Mouse (Mus musculus): ENCODE measurements around the gene Ccdc9b. TPM values are rescaled to one million over a fixed set of nuclear protein-coding genes. Genes with fewer than 3 reads are reported as not detected.

Gene Ccdc9b
- polyA plus RNA-seq, 1 experiment from 2014 or later, result 0.36 TPM

DNA sequence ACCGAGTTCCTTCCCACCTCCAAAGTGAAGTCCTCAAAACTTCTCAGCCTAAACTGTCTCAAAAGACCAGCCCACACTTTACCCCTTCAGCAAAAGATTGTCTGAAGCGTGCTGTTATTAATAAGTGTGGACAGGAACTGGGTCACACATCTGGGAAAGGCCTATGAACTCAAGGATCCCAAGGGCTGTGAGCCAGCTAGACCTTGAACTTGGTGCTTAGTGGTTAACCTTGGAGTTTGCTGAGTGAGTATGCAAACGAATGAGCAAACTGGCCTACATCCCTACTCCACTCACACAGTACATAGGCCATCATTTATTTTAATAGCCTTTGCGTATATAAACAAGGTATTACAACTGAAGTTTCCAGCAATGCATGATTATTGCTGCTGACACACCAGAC lies 37.0 kb downstream of the Ccdc9b start:
- no peak overlapping the region for H3K9ac ChIP-seq (ENCODE audit: low read length)
- no peaks in the 10 kb centered on the region for H3K36me3 ChIP-seq (ENCODE audit: control insufficient read depth, insufficient read depth, low read length)
- no peaks in the 10 kb centered on the region for H3K4me1 ChIP-seq (replicated peaks; ENCODE audit: control insufficient read depth, insufficient read depth, low read length)
- no peak overlapping the region for H3K27ac ChIP-seq (ENCODE audit: low read depth, low read length)
- no peaks in the 10 kb centered on the region for H3K9me3 ChIP-seq (ENCODE audit: control insufficient read depth, low read length)
- H3K27me3 ChIP-seq (ENCODE audit: control insufficient read depth, insufficient read depth, low read length), result no peaks in the 10 kb centered on the region; the same call in 1 of the 2 replicates
- no peak overlapping the region for H3K4me3 ChIP-seq (ENCODE audit: low read depth, low read length)
- DNase-seq (ENCODE audit: low spot score) (no peak), ATAC-seq (replicated peaks; ENCODE audit: low FRiP score) (no peak)
- WGBS, result 91% methylated on average over 4 of the region's 4 CpGs
- no peak overlapping the region for H3K4me2 ChIP-seq (ENCODE audit: low read depth, low read length, severe bottlenecking)

DNA sequence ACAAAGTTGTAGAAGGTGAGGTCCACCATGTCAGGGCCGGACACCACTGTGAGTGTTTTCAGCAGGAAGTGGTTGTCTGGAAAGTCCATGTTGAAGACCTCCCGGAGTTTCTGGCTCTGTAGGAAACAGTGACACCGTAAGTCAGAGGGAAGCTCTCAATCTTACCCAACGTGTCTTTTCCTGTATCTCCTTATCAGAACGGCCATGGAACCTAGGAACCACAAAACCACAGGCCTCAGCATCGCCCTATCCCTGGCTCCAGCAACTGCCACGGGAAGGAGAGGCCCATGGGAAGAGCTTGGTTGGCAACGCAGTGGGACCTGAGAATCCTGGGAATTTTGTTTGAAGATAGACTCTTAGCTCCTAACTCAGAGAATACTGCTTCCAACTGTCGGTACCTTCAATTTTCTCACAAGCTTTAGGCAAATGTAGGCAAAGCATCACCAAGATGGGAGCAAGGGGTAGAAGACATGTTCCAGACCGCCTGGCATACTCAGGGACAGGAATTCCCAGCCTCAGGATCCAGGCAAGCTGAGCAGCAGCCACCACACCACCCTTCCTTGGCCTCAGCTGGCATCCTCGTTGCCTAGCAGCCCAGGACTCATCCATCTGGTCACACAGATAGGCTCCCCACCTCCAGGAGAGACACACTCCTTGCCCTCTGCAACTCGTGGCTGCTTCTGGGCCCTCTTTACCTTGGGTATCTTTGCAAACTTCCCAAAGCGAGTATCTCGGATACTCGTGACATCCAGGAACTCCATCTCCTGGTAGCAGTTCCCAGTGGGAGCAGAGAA lies 38.6 kb downstream of the Ccdc9b start:
- no peaks in the 10 kb centered on the region; the same call in 1 of the 2 replicates for H3K27me3 ChIP-seq (ENCODE audit: control insufficient read depth, insufficient read depth, low read length)
- no peak overlapping the region for H3K9ac ChIP-seq (ENCODE audit: low read length)
- 82% methylated on average over 15 of the region's 15 CpGs for WGBS
- ATAC-seq (replicated peaks; ENCODE audit: low FRiP score) (no peak), DNase-seq (ENCODE audit: low spot score) (no peak)
- H3K9me3 ChIP-seq (ENCODE audit: control insufficient read depth, low read length), result no peaks in the 10 kb centered on the region
- no peaks in the 10 kb centered on the region for H3K4me1 ChIP-seq (replicated peaks; ENCODE audit: control insufficient read depth, insufficient read depth, low read length)
- H3K4me3 ChIP-seq (ENCODE audit: low read depth, low read length), result no peak overlapping the region
- H3K27ac ChIP-seq (ENCODE audit: low read depth, low read length), result no peak overlapping the region
- H3K4me2 ChIP-seq (ENCODE audit: low read depth, low read length, severe bottlenecking), result no peak overlapping the region
- no peaks in the 10 kb centered on the region for H3K36me3 ChIP-seq (ENCODE audit: control insufficient read depth, insufficient read depth, low read length)

DNA sequence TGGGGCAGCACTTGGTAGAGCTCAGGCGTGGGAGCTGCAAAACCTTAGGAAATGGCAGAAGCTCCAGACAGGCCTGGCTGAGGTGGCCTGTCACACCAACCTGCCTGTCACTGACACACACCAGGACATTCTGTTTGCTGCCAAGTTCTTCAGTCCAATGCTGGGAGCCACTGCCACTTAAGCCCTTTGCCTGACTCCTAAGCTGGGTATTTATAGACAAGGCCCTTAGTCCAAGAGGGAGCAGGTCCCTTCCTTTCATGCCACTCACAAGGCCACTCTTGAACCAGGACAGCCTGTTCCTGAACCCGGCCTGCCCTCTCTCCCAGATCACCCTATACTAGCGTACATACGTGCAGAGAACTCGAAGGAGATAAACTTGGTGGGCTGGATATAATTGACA lies 45.8 kb downstream of the Ccdc9b start:
- WGBS, result 84% methylated on average over 5 of the region's 5 CpGs
- peaks cover 9% of the 10 kb centered on the region for H3K27me3 ChIP-seq (ENCODE audit: control insufficient read depth, insufficient read depth, low read length)

DNA sequence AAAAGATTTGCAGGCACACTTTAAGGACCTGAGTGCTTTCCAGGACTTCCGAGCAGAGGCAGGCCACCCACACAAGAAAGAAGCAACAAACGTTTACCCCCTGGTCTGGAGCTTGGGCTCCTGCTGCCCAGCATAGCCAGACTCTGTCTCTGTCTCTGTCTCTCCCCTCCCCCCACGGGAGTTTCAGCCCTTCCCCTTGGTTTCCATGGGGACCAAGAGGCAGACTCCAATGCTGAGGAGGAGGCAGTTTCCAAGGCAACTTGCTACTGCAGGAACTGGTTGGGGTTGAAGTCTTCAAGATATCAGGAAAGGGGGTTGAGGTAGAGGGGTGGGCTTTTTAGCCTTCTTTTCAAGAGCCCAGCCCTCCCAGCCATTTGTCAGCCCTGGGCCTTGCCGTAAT lies 48.2 kb downstream of the Ccdc9b start:
- Histone ChIP-seq H3K27me3 (ENCODE audit: control insufficient read depth, insufficient read depth, low read length) (peaks cover 31% of the 10 kb centered on the region), H3K4me1 (replicated peaks; ENCODE audit: control insufficient read depth, insufficient read depth, low read length) (peaks cover 7% of the 10 kb centered on the region), H3K4me3 (ENCODE audit: low read depth, low read length) (no peak overlapping the region), H3K9ac (ENCODE audit: low read length) (no peak overlapping the region), H3K9me3 (ENCODE audit: control insufficient read depth, low read length) (no peaks in the 10 kb centered on the region), H3K27ac (ENCODE audit: low read depth, low read length) (no peak overlapping the region), H3K36me3 (ENCODE audit: control insufficient read depth, insufficient read depth, low read length) (no peaks in the 10 kb centered on the region), H3K4me2 (ENCODE audit: low read depth, low read length, severe bottlenecking) (no peak overlapping the region)
- no peak for DNase-seq (ENCODE audit: low spot score)
- 41% methylated on average over 4 of the region's 4 CpGs for WGBS
- ATAC-seq (replicated peaks; ENCODE audit: low FRiP score), result peak; percentile 38; the same call in 1 of the 2 replicates

More for the DNA sequence above, 45.8 kb downstream of the Ccdc9b start:
- no peak for ATAC-seq (replicated peaks; ENCODE audit: low FRiP score)
- no peak overlapping the region for H3K27ac ChIP-seq (ENCODE audit: low read depth, low read length)
- no peak overlapping the region for H3K4me3 ChIP-seq (ENCODE audit: low read depth, low read length)
- no peak overlapping the region for H3K4me2 ChIP-seq (ENCODE audit: low read depth, low read length, severe bottlenecking)
- no peak for DNase-seq (ENCODE audit: low spot score)
- H3K9ac ChIP-seq (ENCODE audit: low read length), result no peak overlapping the region
- 0 out of 2 replicates have a peak, but pooled peaks cover 4% of the 10 kb centered on the region for H3K4me1 ChIP-seq (replicated peaks; ENCODE audit: control insufficient read depth, insufficient read depth, low read length)
- H3K36me3 ChIP-seq (ENCODE audit: control insufficient read depth, insufficient read depth, low read length), result no peaks in the 10 kb centered on the region
- H3K9me3 ChIP-seq (ENCODE audit: control insufficient read depth, low read length), result no peaks in the 10 kb centered on the region

DNA sequence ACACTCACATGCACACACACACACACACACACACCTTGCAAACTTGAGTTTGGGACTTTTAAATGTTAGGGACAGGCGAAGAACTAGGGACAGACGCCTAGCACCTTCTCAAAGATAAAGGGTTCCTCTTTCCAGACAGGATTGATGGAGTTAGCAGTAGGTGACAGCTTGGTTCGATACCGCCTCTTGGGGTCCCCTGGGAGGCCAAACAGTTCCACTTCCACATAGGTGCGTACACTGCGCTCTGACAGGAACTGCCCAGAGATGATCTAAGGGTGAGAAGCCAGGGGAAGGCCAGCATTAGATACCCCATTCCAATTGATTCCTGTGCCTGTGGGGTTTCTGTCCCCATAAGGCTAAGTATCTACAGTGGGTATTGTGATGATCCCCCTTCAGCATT lies 48.8 kb downstream of the Ccdc9b start:
- WGBS, result 91% methylated on average over 6 of the region's 6 CpGs
- peaks cover 35% of the 10 kb centered on the region for H3K27me3 ChIP-seq (ENCODE audit: control insufficient read depth, insufficient read depth, low read length)

DNA sequence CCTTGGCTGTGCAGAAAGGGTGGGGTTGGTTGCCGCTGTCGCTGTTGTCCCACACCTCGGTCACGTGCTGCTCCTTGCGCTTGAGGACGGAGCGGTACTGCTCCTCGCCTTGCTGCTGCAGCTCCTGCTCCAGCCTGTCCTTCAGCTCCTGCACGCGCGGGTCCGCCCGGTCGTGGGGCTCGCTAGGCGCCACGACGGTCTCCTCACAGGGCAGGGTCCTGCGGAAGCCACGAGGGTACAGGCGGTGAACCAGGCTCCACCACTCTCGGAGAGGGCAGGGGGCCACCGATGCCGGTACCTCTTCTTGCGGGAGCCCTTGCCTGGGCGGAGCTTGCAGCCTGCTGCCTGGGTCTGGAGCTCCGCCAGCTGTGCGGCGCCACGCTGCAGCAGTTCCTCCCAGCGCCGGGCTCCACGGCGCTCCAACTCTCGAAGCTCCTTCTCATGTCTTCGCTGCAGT lies 51.4 kb downstream of the Ccdc9b start:
- Histone ChIP-seq H3K4me2 (ENCODE audit: low read depth, low read length, severe bottlenecking) (peak overlapping the region; percentile 63), H3K27ac (ENCODE audit: low read depth, low read length) (no peak overlapping the region), H3K36me3 (ENCODE audit: control insufficient read depth, insufficient read depth, low read length) (no peaks in the 10 kb centered on the region), H3K4me3 (ENCODE audit: low read depth, low read length) (peak overlapping the region; percentile 31), H3K4me1 (replicated peaks; ENCODE audit: control insufficient read depth, insufficient read depth, low read length) (peaks cover 12% of the 10 kb centered on the region), H3K9ac (ENCODE audit: low read length) (peak overlapping the region; percentile 38), H3K9me3 (ENCODE audit: control insufficient read depth, low read length) (no peaks in the 10 kb centered on the region), H3K27me3 (ENCODE audit: control insufficient read depth, insufficient read depth, low read length) (peaks cover 60% of the 10 kb centered on the region)
- ATAC-seq (replicated peaks; ENCODE audit: low FRiP score), result peak; percentile 59
- under 1% methylated on average over 36 of the region's 36 CpGs for WGBS
- DNase-seq (ENCODE audit: low spot score), result peak; percentile 76

More for the DNA sequence above, 48.8 kb downstream of the Ccdc9b start:
- no peaks in the 10 kb centered on the region for H3K36me3 ChIP-seq (ENCODE audit: control insufficient read depth, insufficient read depth, low read length)
- H3K4me3 ChIP-seq (ENCODE audit: low read depth, low read length), result no peak overlapping the region
- H3K9me3 ChIP-seq (ENCODE audit: control insufficient read depth, low read length), result no peaks in the 10 kb centered on the region
- peaks cover 7% of the 10 kb centered on the region for H3K4me1 ChIP-seq (replicated peaks; ENCODE audit: control insufficient read depth, insufficient read depth, low read length)
- no peak overlapping the region for H3K9ac ChIP-seq (ENCODE audit: low read length)
- DNase-seq (ENCODE audit: low spot score), result no peak
- H3K4me2 ChIP-seq (ENCODE audit: low read depth, low read length, severe bottlenecking), result no peak overlapping the region
- no peak for ATAC-seq (replicated peaks; ENCODE audit: low FRiP score)
- H3K27ac ChIP-seq (ENCODE audit: low read depth, low read length), result no peak overlapping the region

DNA sequence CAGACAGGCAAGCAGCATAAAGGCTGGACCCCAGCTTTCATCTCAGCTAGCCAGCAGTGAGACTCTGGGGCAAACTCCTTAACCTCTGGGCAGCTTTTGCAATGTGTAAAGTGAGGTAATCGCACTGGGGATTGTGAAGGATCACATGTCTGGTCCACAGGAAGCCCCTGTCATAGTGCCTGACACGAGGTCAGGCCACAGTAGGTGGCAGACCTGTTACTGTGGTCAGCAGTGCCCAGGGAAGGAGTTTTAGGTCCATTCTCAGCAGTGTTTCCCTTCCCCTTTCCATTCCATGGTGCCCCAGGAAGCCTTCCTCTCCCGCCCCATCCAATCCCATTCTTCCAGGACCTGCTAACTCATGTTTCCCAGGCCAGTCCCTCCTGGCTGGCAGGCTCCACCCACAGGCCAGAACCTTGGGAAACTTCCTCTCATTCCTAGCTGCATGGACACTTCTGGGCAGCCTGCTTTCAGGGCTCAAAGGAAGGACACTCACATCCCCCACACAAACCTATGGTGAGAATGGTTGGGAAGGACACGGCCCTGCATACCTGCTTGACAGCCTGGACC lies 52.7 kb downstream of the Ccdc9b start:
- peaks cover 12% of the 10 kb centered on the region for H3K4me1 ChIP-seq (replicated peaks; ENCODE audit: control insufficient read depth, insufficient read depth, low read length)
- WGBS, result 40% methylated on average over 4 of the region's 4 CpGs
- no peaks in the 10 kb centered on the region for H3K36me3 ChIP-seq (ENCODE audit: control insufficient read depth, insufficient read depth, low read length)
- H3K9ac ChIP-seq (ENCODE audit: low read length), result no peak overlapping the region
- no peaks in the 10 kb centered on the region for H3K9me3 ChIP-seq (ENCODE audit: control insufficient read depth, low read length)
- no peak overlapping the region for H3K4me2 ChIP-seq (ENCODE audit: low read depth, low read length, severe bottlenecking)
- ATAC-seq (replicated peaks; ENCODE audit: low FRiP score) (no peak), DNase-seq (ENCODE audit: low spot score) (no peak)
- H3K27ac ChIP-seq (ENCODE audit: low read depth, low read length), result no peak overlapping the region
- H3K4me3 ChIP-seq (ENCODE audit: low read depth, low read length), result no peak overlapping the region
- H3K27me3 ChIP-seq (ENCODE audit: control insufficient read depth, insufficient read depth, low read length), result peaks cover 73% of the 10 kb centered on the region

DNA sequence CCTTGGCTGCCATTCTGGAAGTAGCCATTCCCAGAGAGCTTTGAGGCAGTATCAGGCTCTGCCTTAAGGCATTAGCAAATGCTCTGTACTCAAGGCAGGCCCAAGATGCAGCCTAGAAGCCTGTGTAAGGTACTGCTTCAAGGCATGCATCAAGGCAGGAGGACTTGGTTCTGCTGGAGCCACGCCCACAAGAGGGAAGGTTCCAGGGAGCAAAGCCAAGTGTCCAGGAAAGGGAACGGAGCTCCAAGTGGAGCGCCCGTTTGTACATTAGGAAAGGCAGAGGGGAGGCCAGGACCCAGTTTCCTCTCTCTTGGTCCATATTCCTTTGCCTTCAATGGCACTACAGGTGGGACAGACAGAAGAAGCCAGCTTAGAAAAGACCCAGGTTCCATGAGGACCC lies 54.0 kb downstream of the Ccdc9b start:
- H3K27ac ChIP-seq (ENCODE audit: low read depth, low read length), result no peak overlapping the region
- H3K27me3 ChIP-seq (ENCODE audit: control insufficient read depth, insufficient read depth, low read length), result peaks cover 86% of the 10 kb centered on the region
- DNase-seq (ENCODE audit: low spot score), result no peak
- H3K9me3 ChIP-seq (ENCODE audit: control insufficient read depth, low read length), result no peaks in the 10 kb centered on the region
- H3K4me3 ChIP-seq (ENCODE audit: low read depth, low read length), result no peak overlapping the region
- H3K4me1 ChIP-seq (replicated peaks; ENCODE audit: control insufficient read depth, insufficient read depth, low read length), result peaks cover 18% of the 10 kb centered on the region
- H3K36me3 ChIP-seq (ENCODE audit: control insufficient read depth, insufficient read depth, low read length), result no peaks in the 10 kb centered on the region
- 81% methylated on average over 4 of the region's 4 CpGs for WGBS
- H3K4me2 ChIP-seq (ENCODE audit: low read depth, low read length, severe bottlenecking), result no peak overlapping the region
- no peak for ATAC-seq (replicated peaks; ENCODE audit: low FRiP score)
- no peak overlapping the region for H3K9ac ChIP-seq (ENCODE audit: low read length)
